Mouse (Mus musculus) bone marrow macrophage, adult 2 months (primary cell): ENCODE data around the gene Raver1. TPM values are rescaled to one million over a fixed set of nuclear protein-coding genes. Genes with fewer than 3 reads are reported as not detected.

Experiments
- H3K27ac ChIP-seq: 2 replicates; pipeline ENCODE4 v1.5.1; 2012; ENCODE audit warnings: low read depth, low read length; ENCODE audit not compliant: insufficient read depth
- H3K4me1 ChIP-seq: 2 replicates; pipeline ENCODE4 v1.6.1; 2012; ENCODE audit warnings: low read length; ENCODE audit not compliant: control insufficient read depth, insufficient read depth
- H3K4me3 ChIP-seq: 2 replicates; pipeline ENCODE4 v1.5.1; 2012; ENCODE audit warnings: mild to moderate bottlenecking, low read length, moderate library complexity; ENCODE audit not compliant: insufficient read depth
- CTCF ChIP-seq: IDR thresholded peaks from 2 replicates; pipeline ENCODE4 v1.5.1; 2012; ENCODE audit warnings: low read depth, mild to moderate bottlenecking, low read length, moderate library complexity
- POLR2A ChIP-seq: IDR thresholded peaks from 2 replicates; pipeline ENCODE4 v1.6.1; 2012; ENCODE audit warnings: mild to moderate bottlenecking, low read depth, low read length, borderline replicate concordance
- polyA plus RNA-seq: library from polyadenylated mRNA; stranded (reverse); fragments of >200 nt; gene quantifications from 2 replicates; pipeline ENCODE4 v1.2.4, GENCODE M21; 2012; ENCODE audit not compliant: missing spikeins, insufficient read depth, insufficient read length

Gene Raver1
- 31.2 and 35.4 TPM in 2 replicates for polyA plus RNA-seq

DNA sequence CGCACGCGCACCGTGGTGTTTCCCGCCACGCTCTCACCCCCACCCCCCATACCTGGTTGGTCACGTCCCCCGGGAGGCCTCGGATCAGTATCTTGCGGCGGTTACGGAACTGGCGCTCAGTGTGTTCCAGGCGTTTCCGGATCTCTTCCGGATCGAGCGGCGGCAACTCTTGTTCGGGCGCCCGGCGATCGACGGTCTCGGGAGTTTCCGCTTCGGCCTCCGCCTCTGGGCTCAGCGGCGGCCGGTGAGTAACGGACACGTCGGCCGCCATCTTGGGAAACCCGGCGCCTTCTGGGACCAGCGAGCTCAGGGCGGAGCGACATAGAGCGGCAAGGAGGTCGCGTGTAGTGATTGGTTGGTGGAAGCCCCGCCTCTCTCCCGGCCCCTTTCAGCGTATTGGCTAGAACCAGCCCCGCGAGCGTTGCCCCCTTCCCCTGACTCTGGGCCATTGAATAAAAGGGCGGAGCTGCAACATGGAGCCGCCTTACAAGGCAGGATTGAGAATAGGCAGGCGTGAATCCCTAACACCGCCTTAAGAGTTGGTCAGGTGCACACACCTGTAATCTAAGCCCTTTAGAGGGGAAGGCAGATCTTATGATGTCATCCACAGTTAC, at the start of gene Raver1, which contains the start of gene Gm38431:
Raver1 (minus strand) TSS at position 302 of the 614 bp plus-strand sequence.
Gm38431 (minus strand) TSS at position 291 of the 614 bp plus-strand sequence.
- peak within 1 kb of the TSS; percentile 75 for H3K27ac ChIP-seq
- no peak for TF ChIP-seq CTCF
- peak; percentile 88; the same call in 1 of the 2 replicates for TF ChIP-seq POLR2A
- peak within 1 kb of the TSS; percentile 61 for H3K4me3 ChIP-seq
- peaks cover 14% of the 10 kb centered on the region for H3K4me1 ChIP-seq

DNA sequence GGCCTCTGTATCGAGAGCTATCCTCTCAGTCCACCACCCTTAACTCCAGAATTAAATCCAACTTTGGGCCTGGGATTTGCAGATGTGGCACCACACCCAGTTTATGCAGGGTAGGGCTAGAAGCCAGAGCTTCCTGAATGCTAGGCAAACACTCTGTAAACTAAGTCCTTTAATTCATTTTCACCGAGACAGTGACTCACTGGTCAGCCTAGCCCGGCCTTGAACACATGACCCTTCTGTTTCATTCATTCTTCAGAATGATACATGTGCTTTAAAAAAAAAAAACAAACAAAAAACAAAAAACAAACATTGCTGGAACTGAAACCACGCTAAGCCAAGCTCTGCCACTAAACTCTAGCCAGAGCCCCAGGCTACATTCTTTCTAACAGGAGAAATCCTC, 46.6 kb upstream of the Raver1 start:
- no peak overlapping the region for H3K4me3 ChIP-seq
- H3K27ac ChIP-seq = no peak overlapping the region
- TF ChIP-seq POLR2A (no peak), CTCF (no peak)
- peaks cover 31% of the 10 kb centered on the region for H3K4me1 ChIP-seq

DNA sequence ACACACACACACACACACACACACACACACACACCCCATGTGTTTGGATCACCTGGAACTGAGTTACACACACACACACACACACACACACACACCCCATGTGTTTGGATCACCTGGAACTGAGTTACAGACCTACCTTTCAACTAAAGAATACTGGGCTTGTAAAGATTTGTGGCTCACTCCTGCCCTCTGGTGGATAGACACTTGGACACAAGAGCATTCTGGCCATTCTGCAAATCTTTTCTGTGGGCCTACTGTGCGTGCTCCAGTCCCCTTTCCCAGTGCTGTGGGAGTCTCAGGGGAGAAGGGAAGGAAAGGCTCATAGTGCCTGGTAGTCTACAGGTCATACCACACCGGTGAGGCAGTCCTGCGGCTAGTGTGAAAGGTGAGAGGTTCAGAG, 45.4 kb upstream of the Raver1 start:
- peaks cover 33% of the 10 kb centered on the region for H3K4me1 ChIP-seq
- no peak overlapping the region for H3K27ac ChIP-seq
- peak; percentile 27; the same call in 1 of the 2 replicates for TF ChIP-seq CTCF
- TF ChIP-seq POLR2A = no peak
- no peak overlapping the region for H3K4me3 ChIP-seq

DNA sequence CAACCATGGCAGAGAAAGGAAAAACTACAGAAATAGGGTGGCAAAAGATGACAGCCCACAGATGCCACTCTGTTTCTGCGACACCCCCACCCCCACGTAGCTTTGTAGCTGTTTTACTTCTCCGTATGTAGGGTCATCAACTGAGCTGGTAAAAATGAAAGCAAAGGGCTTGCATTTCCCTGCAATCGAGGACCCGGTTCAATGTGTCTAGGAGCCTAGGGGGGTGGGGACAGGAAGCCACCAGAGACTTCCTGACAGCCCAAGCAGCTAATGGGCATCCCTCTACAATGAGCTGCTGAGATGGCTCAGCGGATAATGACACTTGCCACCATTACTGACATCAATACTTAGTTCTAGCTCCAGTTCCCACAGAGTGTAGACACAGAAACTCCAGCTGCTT, 44.6 kb upstream of the Raver1 start:
- TF ChIP-seq POLR2A = no peak
- TF ChIP-seq CTCF = no peak
- Histone ChIP-seq H3K27ac (peak overlapping the region; percentile 47; the same call in 1 of the 2 replicates), H3K4me3 (no peak overlapping the region; the same call in 1 of the 2 replicates), H3K4me1 (peaks cover 33% of the 10 kb centered on the region)

DNA sequence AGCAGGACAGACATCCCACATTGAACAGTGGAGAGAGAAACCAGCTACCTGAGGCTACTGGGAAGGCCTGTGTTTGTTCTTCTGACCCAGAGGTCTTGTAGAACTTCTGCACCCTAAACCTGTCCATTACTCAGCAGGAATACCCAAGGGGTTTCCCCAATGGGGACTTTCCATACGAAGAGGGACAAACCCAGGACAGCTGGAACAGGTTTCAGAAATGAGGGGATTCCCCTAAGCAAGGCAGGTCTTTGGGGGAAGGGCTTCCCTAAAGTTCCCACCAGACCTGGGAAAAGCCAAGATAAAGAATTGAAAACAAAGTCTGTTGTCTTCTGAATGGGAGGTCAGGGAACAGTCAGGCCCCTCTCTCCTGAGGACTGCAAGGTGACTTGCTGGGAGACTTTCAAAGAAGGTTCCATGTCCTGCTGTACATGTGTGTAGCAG, 44.2 kb upstream of the Raver1 start:
- Histone ChIP-seq H3K4me1 (peaks cover 33% of the 10 kb centered on the region), H3K27ac (peak overlapping the region; percentile 47), H3K4me3 (no peak overlapping the region; the same call in 1 of the 2 replicates)
- TF ChIP-seq CTCF = no peak
- no peak for TF ChIP-seq POLR2A

DNA sequence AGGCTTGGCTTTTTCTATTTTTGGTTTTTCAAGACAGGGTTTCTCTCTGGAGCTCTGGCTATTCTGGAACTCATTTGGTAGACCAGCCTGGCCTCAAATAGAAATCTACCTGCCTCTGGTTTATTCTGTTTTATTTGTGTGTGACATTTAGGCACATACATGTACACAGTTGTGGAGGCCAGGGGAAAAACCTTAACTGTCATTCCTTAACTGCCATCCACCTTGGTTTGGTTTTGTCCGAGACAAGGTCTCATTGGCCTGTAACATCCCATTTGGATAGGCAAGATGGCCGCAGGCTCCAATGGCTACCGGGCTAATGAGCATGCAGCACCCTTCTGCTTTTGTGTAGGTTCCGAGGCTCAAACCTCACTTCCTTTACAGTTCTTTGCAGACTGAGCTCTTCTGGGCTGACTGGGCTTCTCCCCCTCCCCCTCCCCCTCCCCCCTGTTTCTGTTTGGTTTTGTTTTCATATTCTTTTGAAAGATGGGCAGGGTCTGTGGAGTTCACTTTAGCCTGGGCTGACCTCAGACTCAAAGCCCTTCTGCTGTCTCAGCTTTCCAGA, 43.6 kb upstream of the Raver1 start:
- Histone ChIP-seq H3K27ac (peak overlapping the region; percentile 47), H3K4me1 (peaks cover 33% of the 10 kb centered on the region), H3K4me3 (no peak overlapping the region)
- TF ChIP-seq CTCF (no peak), POLR2A (no peak)

DNA sequence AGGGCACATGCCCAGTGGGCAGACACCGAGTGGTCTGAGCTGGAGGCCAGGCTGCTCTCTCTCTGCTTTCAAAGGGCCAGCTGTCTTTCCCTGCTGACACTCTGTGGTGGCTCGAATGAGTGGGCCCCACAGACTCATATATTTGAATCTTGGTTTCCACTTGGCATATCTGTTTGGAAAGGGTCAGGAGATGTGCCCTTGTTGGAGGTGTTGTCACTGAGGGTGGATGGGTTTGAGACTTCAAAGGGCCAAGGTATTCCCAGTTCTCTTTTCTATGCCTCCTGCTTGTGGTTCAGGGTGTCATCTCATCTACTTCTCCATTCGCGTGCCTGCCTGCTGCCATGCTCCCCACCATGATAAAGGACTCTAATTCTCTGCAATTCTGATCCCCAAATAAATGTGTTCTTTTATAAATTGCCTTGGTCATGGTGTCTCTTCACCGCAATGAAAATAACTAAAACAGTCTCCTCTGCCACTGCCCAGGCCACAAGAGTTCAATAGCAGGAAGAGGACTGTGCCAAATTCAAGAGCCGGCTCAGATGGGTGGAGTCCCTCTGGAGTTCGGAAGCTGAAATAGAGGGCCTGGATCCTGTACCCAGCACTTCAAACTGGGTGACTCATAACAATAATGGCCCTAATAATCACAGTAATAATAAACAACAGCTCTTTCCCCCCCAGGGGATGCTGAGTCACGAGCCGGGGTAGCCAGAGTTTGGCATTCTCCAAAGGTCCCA, 43.0 kb upstream of the Raver1 start:
- Histone ChIP-seq H3K27ac (peak overlapping the region; percentile 43), H3K4me3 (no peak overlapping the region), H3K4me1 (peaks cover 37% of the 10 kb centered on the region)
- TF ChIP-seq CTCF (no peak), POLR2A (no peak)

DNA sequence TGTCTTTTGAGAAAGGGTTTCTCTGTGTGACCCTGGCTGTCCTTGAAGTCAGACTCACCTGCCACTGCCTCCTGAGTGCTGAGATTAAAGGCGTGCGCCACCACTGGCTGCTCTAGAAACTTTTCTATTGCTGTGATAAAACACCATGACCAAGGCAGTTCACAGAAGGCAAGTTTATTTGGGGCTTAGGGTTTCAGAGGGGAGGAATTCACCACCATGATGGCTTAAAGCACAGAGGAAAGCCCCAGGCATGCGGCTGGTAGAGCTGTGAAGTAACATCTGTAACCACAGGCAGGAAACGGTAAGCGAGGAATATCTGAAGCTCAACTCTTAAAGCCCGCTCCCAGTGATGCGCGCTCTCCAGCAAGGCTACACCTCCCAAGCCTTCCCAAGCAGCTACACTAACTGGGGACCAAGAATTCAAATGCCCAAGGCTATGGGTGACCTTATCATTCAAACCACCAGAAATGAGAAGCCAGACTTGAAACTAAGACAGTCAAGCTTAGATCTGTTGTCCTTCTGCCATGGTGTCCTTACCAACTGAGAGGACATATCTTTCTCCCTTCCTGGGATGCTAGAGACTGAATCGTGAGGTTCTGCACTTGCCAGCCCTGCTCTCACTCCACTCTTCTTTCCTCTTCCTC, 41.4 kb upstream of the Raver1 start:
- TF ChIP-seq CTCF (no peak), POLR2A (no peak)
- H3K27ac ChIP-seq = no peak overlapping the region
- H3K4me1 ChIP-seq = peaks cover 41% of the 10 kb centered on the region
- H3K4me3 ChIP-seq = no peak overlapping the region

DNA sequence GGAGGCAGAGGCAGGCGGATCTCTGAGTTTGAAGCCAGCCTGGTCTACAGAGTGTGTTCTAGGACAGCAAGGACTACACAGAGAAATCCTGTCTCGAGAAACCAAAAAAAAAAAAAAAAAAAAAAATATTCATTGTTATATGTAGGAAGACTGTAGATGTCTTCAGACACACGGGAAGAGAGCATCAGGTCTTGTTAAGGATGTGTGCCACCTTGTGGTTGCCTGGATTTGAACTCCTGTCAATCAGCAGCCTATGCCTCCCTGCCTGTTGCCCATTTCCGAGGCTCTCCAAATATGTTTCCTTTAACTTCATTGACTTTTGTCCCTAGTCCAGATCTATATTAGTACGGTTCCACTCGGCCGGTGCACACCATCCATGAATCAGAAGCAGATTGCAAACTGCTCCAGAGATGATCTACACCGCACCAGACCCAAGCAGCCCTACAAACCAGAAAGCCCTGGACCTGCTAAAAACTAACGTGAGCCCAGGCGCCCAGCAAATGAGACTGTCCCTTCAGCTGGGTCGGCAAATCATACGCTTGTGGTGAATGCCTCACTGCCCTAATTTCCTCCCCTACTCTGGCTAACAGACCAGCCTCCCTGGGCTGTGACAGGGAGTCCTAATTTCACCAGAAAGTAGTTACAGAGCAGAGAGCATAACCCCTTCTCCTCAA, 40.4 kb upstream of the Raver1 start:
- TF ChIP-seq POLR2A = no peak
- TF ChIP-seq CTCF = no peak
- Histone ChIP-seq H3K4me3 (no peak overlapping the region), H3K4me1 (peaks cover 41% of the 10 kb centered on the region), H3K27ac (no peak overlapping the region)
